8 mouse cellular contexts compared by ENCODE assay signal in genomic region chr4:55533196-55533802, GRCm38 (mm10). TPM values are rescaled to one million over a fixed set of nuclear protein-coding genes. Genes with fewer than 3 reads are reported as not detected.
DNase-seq lines count a peak whose midpoint lies in the region; ATAC-seq and TF ChIP-seq lines count a peak whose summit lies in the region.

No protein-coding gene starts in this region.

- H3K9ac ChIP-seq in heart, embryonic 13.5 days: peak overlapping the region; percentile 87
- peak overlapping the region; percentile 70 for H3K9ac ChIP-seq in forebrain, postnatal 0 days
- peak overlapping the region; percentile 39; the same call in 1 of the 2 replicates for H3K9ac ChIP-seq in liver, embryonic 13.5 days

- H3K27ac ChIP-seq in heart, embryonic 13.5 days (replicated peaks): peak overlapping the region; percentile 92
- peak overlapping the region; percentile 86 for H3K27ac ChIP-seq in forebrain, postnatal 0 days (ENCODE audit: low read depth, low read length)
- H3K27ac ChIP-seq in liver, embryonic 13.5 days: no peak overlapping the region

- H3K4me2 ChIP-seq in heart, embryonic 13.5 days: peak overlapping the region; percentile 96
- peak overlapping the region; percentile 87 for H3K4me2 ChIP-seq in forebrain, postnatal 0 days (ENCODE audit: low read depth)
- peak overlapping the region; percentile 79 for H3K4me2 ChIP-seq in liver, embryonic 13.5 days

- peaks cover 25% of the 10 kb centered on the region for H3K4me1 ChIP-seq in heart, embryonic 13.5 days
- peaks cover 3% of the 10 kb centered on the region; the same call in 1 of the 2 replicates for H3K4me1 ChIP-seq in forebrain, postnatal 0 days (ENCODE audit: insufficient read depth)
- H3K4me1 ChIP-seq in liver, embryonic 13.5 days (replicated peaks): peaks cover 22% of the 10 kb centered on the region

- TF ChIP-seq CTCF in forebrain, postnatal 0 days (IDR thresholded peaks at IDR 0.05; ENCODE audit: low read depth): no peak

- no peak for DNase-seq in heart, postnatal 25 days (ENCODE audit: low spot score)
- peak; percentile 20 for DNase-seq in adipocyte (ENCODE audit: low spot score)
- no peak for DNase-seq in forebrain, postnatal 0 days
- no peak for DNase-seq in liver, embryonic 13.5 days
- no peak for DNase-seq in left cerebral cortex, postnatal 25 days (ENCODE audit: low spot score in 2 of 2)
- no peak for DNase-seq in c-Kit-positive CD71-positive TER-119-positive erythroid progenitor cells, embryonic 14.5 days (ENCODE audit: low spot score)
- DNase-seq in B cell, adult 2 months: no peak

- no peak for ATAC-seq in heart, embryonic 13.5 days (ENCODE audit: extremely low read depth, insufficient number of reproducible peaks, low FRiP score, low TSS enrichment)
- ATAC-seq in forebrain, postnatal 0 days: peak; percentile 47
- ATAC-seq in liver, embryonic 13.5 days (ENCODE audit: low read depth): no peak

- H3K27me3 ChIP-seq in heart, embryonic 13.5 days (replicated peaks): peaks cover 14% of the 10 kb centered on the region; the same call in 1 of the 2 replicates
- peaks cover 22% of the 10 kb centered on the region for H3K27me3 ChIP-seq in forebrain, postnatal 0 days (ENCODE audit: insufficient read depth, low read length)
- H3K27me3 ChIP-seq in liver, embryonic 13.5 days: peaks cover 79% of the 10 kb centered on the region

- H3K36me3 ChIP-seq in heart, embryonic 13.5 days: no peaks in the 10 kb centered on the region
- H3K36me3 ChIP-seq in forebrain, postnatal 0 days (ENCODE audit: insufficient read depth): no peaks in the 10 kb centered on the region
- H3K36me3 ChIP-seq in liver, embryonic 13.5 days: no peaks in the 10 kb centered on the region

- intact Hi-C loops in heart, postnatal 25 days (cut with DNase I): loop anchor here (5.0 kb wide), 3 partner anchors 69 to 579 kb away; partner anchors contain the start of gene Rad23b
- intact Hi-C loops in left cerebral cortex, postnatal 25 days (cut with DNase I): loop anchor here (5.0 kb wide), 4 partner anchors 199 to 689 kb away; no protein-coding TSS in a partner anchor

- WGBS in heart, embryonic 13.5 days: 1% methylated on average over 21 of the region's 21 CpGs
- WGBS in forebrain, postnatal 0 days: 2% methylated on average over 21 of the region's 21 CpGs
- WGBS in liver, embryonic 13.5 days (ENCODE audit: insufficient replicate concordance): 1% methylated on average over 21 of the region's 21 CpGs

- no peaks in the 10 kb centered on the region for H3K9me3 ChIP-seq in heart, embryonic 13.5 days
- no peaks in the 10 kb centered on the region for H3K9me3 ChIP-seq in forebrain, postnatal 0 days (ENCODE audit: low read length)
- no peaks in the 10 kb centered on the region for H3K9me3 ChIP-seq in liver, embryonic 13.5 days (replicated peaks)

- H3K4me3 ChIP-seq in heart, embryonic 13.5 days: peak overlapping the region; percentile 73
- H3K4me3 ChIP-seq in forebrain, postnatal 0 days (ENCODE audit: low read depth, low read length): peak overlapping the region; percentile 68
- peak overlapping the region; percentile 60 for H3K4me3 ChIP-seq in liver, embryonic 13.5 days (replicated peaks)

RNA-seq across cellular contexts. Expression of gene Klf4, which starts 1.0 kb away (rescaled TPM):
- 3.7 and 3.8 TPM in 2 replicates for polyA plus RNA-seq in heart, embryonic 13.5 days (2015; fragmentation: Nextera tagmentation; extraction: Ambion mirVana)
- 10 to 100 TPM; 28.3 to 39.0 TPM for total RNA-seq in heart, postnatal 25 days (2021)
- total RNA-seq in forebrain, postnatal 0 days (2014; rRNA removed): 2.8 and 10.3 TPM in 2 replicates
- polyA plus RNA-seq in forebrain, postnatal 0 days (2015; fragmentation: Nextera tagmentation; extraction: Ambion mirVana): 3.3 and 3.4 TPM in 2 replicates
- polyA plus RNA-seq in liver, embryonic 13.5 days (2015; fragmentation: Nextera tagmentation; extraction: Ambion mirVana): 0.55 and 0.56 TPM in 2 replicates
- 1 to 10 TPM; 6.0 to 7.4 TPM for total RNA-seq in left cerebral cortex, postnatal 25 days (2021)
